Mouse (Mus musculus) limb, embryonic 15.5 days (tissue): ENCODE results near the gene Wdr46. TPM values are rescaled to one million over a fixed set of nuclear protein-coding genes. Genes with fewer than 3 reads are reported as not detected.

Source experiments
- polyA plus RNA-seq: library from polyadenylated mRNA; unstranded; fragments of >200 nt; fragmentation: Nextera tagmentation; extraction: Ambion mirVana; gene quantifications from 2 replicates; pipeline ENCODE4 v1.2.1, GENCODE M21; 2015

The Wdr46 gene
- polyA plus RNA-seq, 1 experiment from 2014 or later = 31.4 TPM

Other genes with a start within 250 kb of the Wdr46 start
- gene March2, start 222.0 kb upstream of the Wdr46 start, polyA plus RNA-seq = 62.6 and 65.6 TPM in 2 replicates
- 257 and 267 TPM in 2 replicates for gene Rab11b, start 180.1 kb upstream of the Wdr46 start, polyA plus RNA-seq
- 53.1 and 62.9 TPM in 2 replicates for gene Angptl4, start 158.8 kb upstream of the Wdr46 start, polyA plus RNA-seq
- gene Kank3, start 130.1 kb upstream of the Wdr46 start, polyA plus RNA-seq = 29.4 and 32.3 TPM in 2 replicates
- 716 and 1,053 TPM in 2 replicates for gene Rps28, start 116.1 kb upstream of the Wdr46 start, polyA plus RNA-seq
- gene Ndufa7, start 116.1 kb upstream of the Wdr46 start, polyA plus RNA-seq = 404 and 428 TPM in 2 replicates
- gene Cd320, start 97.6 kb upstream of the Wdr46 start, polyA plus RNA-seq = 53.1 and 54.8 TPM in 2 replicates
- gene Gm7029, start 66.8 kb upstream of the Wdr46 start, polyA plus RNA-seq = not detected in 2 replicates
- 3.5 and 7.7 TPM in 2 replicates for gene Kifc1, start 50.0 kb upstream of the Wdr46 start, polyA plus RNA-seq
- 0.19 and 0.30 TPM in 2 replicates for gene Platr17, start 35.5 kb upstream of the Wdr46 start, polyA plus RNA-seq
- gene Daxx, start 31.2 kb upstream of the Wdr46 start, polyA plus RNA-seq = 47.2 and 55.7 TPM in 2 replicates
- 42.1 and 46.3 TPM in 2 replicates for gene Tapbp, start 24.8 kb upstream of the Wdr46 start, polyA plus RNA-seq
- gene Zbtb22, start 24.8 kb upstream of the Wdr46 start, polyA plus RNA-seq = 14.0 and 15.5 TPM in 2 replicates
- gene Rgl2, start 11.1 kb upstream of the Wdr46 start, polyA plus RNA-seq = 51.8 and 58.5 TPM in 2 replicates
- 132 and 139 TPM in 2 replicates for gene Pfdn6, start 317 bp upstream of the Wdr46 start, polyA plus RNA-seq
- 5.9 and 8.3 TPM in 2 replicates for gene B3galt4, start 10.8 kb downstream of the Wdr46 start, polyA plus RNA-seq
- 46.5 and 50.4 TPM in 2 replicates for gene Vps52, start 15.2 kb downstream of the Wdr46 start, polyA plus RNA-seq
- 1,572 and 1,837 TPM in 2 replicates for gene Rps18, start 15.3 kb downstream of the Wdr46 start, polyA plus RNA-seq
- 25.5 and 31.3 TPM in 2 replicates for gene H2-K1, start 59.7 kb downstream of the Wdr46 start, polyA plus RNA-seq
- 18.1 and 18.9 TPM in 2 replicates for gene Ring1, start 84.0 kb downstream of the Wdr46 start, polyA plus RNA-seq
- gene H2-Ke6, start 87.4 kb downstream of the Wdr46 start, polyA plus RNA-seq = 45.0 and 50.3 TPM in 2 replicates
- gene Slc39a7, start 91.0 kb downstream of the Wdr46 start, polyA plus RNA-seq = 258 and 259 TPM in 2 replicates
- 44.4 and 52.5 TPM in 2 replicates for gene Rxrb, start 91.2 kb downstream of the Wdr46 start, polyA plus RNA-seq
- gene Col11a2, start 98.8 kb downstream of the Wdr46 start, polyA plus RNA-seq = 94.4 and 96.5 TPM in 2 replicates
- gene H2-Oa, start 151.7 kb downstream of the Wdr46 start, polyA plus RNA-seq = 0.61 and 0.79 TPM in 2 replicates
- gene H2-DMa, start 178.9 kb downstream of the Wdr46 start, polyA plus RNA-seq = 13.4 and 15.2 TPM in 2 replicates
- 104 and 112 TPM in 2 replicates for gene Brd2, start 182.0 kb downstream of the Wdr46 start, polyA plus RNA-seq
- gene H2-DMb2, start 202.6 kb downstream of the Wdr46 start, polyA plus RNA-seq = 0.37 and 0.38 TPM in 2 replicates
- 2.6 and 3.3 TPM in 2 replicates for gene H2-DMb1, start 212.4 kb downstream of the Wdr46 start, polyA plus RNA-seq
- gene Tap1, start 246.9 kb downstream of the Wdr46 start, polyA plus RNA-seq = 13.2 and 13.4 TPM in 2 replicates
- 3.1 and 3.4 TPM in 2 replicates for gene Psmb9, start 247.1 kb downstream of the Wdr46 start, polyA plus RNA-seq